12 mouse cellular contexts compared by ENCODE assay signal in the genomic region with DNA sequence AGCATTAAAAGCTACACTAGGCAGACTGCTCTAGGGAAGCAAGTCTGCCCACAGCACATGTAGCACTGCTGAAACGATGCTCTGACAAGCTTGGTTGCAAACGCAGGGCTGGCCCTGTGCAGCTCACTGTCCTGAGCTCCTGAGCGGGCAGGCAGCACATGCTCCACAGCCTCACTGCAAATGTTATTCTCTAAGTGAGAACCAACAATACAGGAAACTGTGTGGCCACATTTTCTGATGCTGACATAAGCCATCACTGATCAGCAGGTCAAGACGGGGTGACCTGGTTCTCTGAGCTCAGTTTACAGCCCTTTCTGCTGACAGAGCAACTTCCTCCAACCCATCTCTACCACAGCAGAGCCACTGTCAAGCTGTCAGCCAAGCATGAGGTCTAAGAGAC. TPM values are rescaled to one million over a fixed set of nuclear protein-coding genes. Genes with fewer than 3 reads are reported as not detected.
DNase-seq lines count a peak whose midpoint lies in the region; ATAC-seq and TF ChIP-seq lines count a peak whose summit lies in the region.
"Had no signal": no experiment of that assay in that cellular context is flagged by ENCODE, and none has a peak within 500 bp of the region (broad histone marks: within the 10 kb centered on the region; RNA-seq: fewer than 3 reads in every experiment).

No protein-coding gene starts in this region.

- H3K27ac ChIP-seq in lung, postnatal 0 days (ENCODE audit: low read length): no peak overlapping the region
- H3K27ac ChIP-seq in embryonic facial prominence, embryonic 13.5 days: 0 out of 2 replicates have a peak overlapping the region, but pooled peaks have one; percentile 11
- H3K27ac ChIP-seq: heart, embryonic 13.5 days; liver, embryonic 13.5 days; neural tube, embryonic 12.5 days had no signal

- H3K27me3 ChIP-seq in lung, postnatal 0 days (replicated peaks; ENCODE audit: insufficient read depth, low read length): no peaks in the 10 kb centered on the region
- no peaks in the 10 kb centered on the region for H3K27me3 ChIP-seq in embryonic facial prominence, embryonic 13.5 days
- H3K27me3 ChIP-seq: heart, embryonic 13.5 days; liver, embryonic 13.5 days; neural tube, embryonic 12.5 days had no signal

- 30% methylated on average over 4 of the region's 4 CpGs for WGBS in lung, postnatal 0 days
- 9% methylated on average over 4 of the region's 4 CpGs for WGBS in embryonic facial prominence, embryonic 13.5 days

- H3K9ac ChIP-seq in lung, postnatal 0 days (replicated peaks; ENCODE audit: low read depth): no peak overlapping the region
- no peak overlapping the region for H3K9ac ChIP-seq in embryonic facial prominence, embryonic 13.5 days
- H3K9ac ChIP-seq: heart, embryonic 13.5 days; liver, embryonic 13.5 days; neural tube, embryonic 12.5 days had no signal

- no peak for TF ChIP-seq EP300 in lung, postnatal 0 days (IDR thresholded peaks at IDR 0.05)

- no peaks in the 10 kb centered on the region for H3K4me1 ChIP-seq in lung, postnatal 0 days (ENCODE audit: insufficient read depth, low read depth, low read length)
- H3K4me1 ChIP-seq in embryonic facial prominence, embryonic 13.5 days: peaks cover 5% of the 10 kb centered on the region
- H3K4me1 ChIP-seq: neural tube, embryonic 12.5 days had no signal

- DNase-seq in frontal cortex, postnatal 14 days (ENCODE audit: low spot score in 2 of 2): no peak
- DNase-seq in lung, postnatal 0 days (ENCODE audit: low spot score): no peak
- DNase-seq in lung, postnatal 10 days: no peak
- DNase-seq in retina, postnatal 1 day: peak; percentile 23
- DNase-seq in heart, adult 18-20 months: no peak
- DNase-seq in thymus, postnatal 36 days: no peak
- DNase-seq: adrenal gland, adult 2 months; liver, embryonic 13.5 days had no signal

- H3K4me3 ChIP-seq in lung, postnatal 0 days (ENCODE audit: low read depth, low read length): no peak overlapping the region
- H3K4me3 ChIP-seq in embryonic facial prominence, embryonic 13.5 days: no peak overlapping the region
- H3K4me3 ChIP-seq: heart, embryonic 13.5 days; liver, embryonic 13.5 days; neural tube, embryonic 12.5 days had no signal

- no peaks in the 10 kb centered on the region for H3K9me3 ChIP-seq in lung, postnatal 0 days (ENCODE audit: low read length)
- no peaks in the 10 kb centered on the region for H3K9me3 ChIP-seq in embryonic facial prominence, embryonic 13.5 days
- H3K9me3 ChIP-seq: heart, embryonic 13.5 days; liver, embryonic 13.5 days; neural tube, embryonic 12.5 days had no signal

- no peaks in the 10 kb centered on the region for H3K36me3 ChIP-seq in lung, postnatal 0 days (ENCODE audit: insufficient read depth, low read length)
- H3K36me3 ChIP-seq in embryonic facial prominence, embryonic 13.5 days: peaks cover 11% of the 10 kb centered on the region; the same call in 1 of the 2 replicates
- H3K36me3 ChIP-seq: neural tube, embryonic 12.5 days had no signal

- no peak for TF ChIP-seq CTCF in lung, postnatal 0 days (IDR thresholded peaks at IDR 0.05)

- no peak overlapping the region for H3K4me2 ChIP-seq in lung, postnatal 0 days (replicated peaks; ENCODE audit: low read depth, low read length)
- no peak overlapping the region for H3K4me2 ChIP-seq in embryonic facial prominence, embryonic 13.5 days
- H3K4me2 ChIP-seq: heart, embryonic 13.5 days; liver, embryonic 13.5 days; neural tube, embryonic 12.5 days had no signal

- peak; percentile 91 for ATAC-seq in frontal cortex, adult (ENCODE audit: low TSS enrichment)
- ATAC-seq in lung, postnatal 0 days: peak; percentile 30; the same call in 1 of the 2 replicates
- ATAC-seq in embryonic facial prominence, embryonic 13.5 days (ENCODE audit: insufficient number of reproducible peaks, insufficient read depth, low FRiP score, low TSS enrichment, low read depth): no peak

RNA-seq across cellular contexts. Expression of a gene that starts 34.5 kb away (rescaled TPM):
- polyA plus RNA-seq in lung, postnatal 0 days (2015; fragmentation: Nextera tagmentation; extraction: Ambion mirVana): 0.19 TPM in 1 of 2 replicates, not detected in the other
- polyA plus RNA-seq in embryonic facial prominence, embryonic 13.5 days (2015; fragmentation: Nextera tagmentation; extraction: Ambion mirVana): not detected in 2 replicates
- total RNA-seq in heart, adult 18-20 months (2021): under 1 TPM; 0.22 to 0.23 TPM
- polyA plus RNA-seq: heart, embryonic 13.5 days; liver, embryonic 13.5 days; neural tube, embryonic 12.5 days had no signal
